Mouse (Mus musculus): ENCODE measurements at regions not wholly inside any gene's neighbourhood (a gene's known extent, or its start where the extent isn't known, plus 50 kb on each side); places are given as distances from the start of the nearest gene placed in this dataset.
A peak's percentile ranks its signal among the peaks of the same experiment; 100 is the strongest.

- Histone ChIP-seq H3K4me3 (ENCODE audit: low read depth, low read length) (no peak overlapping the region), H3K27me3 (ENCODE audit: control insufficient read depth, insufficient read depth, low read length) (no peaks in the 10 kb centered on the region), H3K9ac (ENCODE audit: low read length) (no peak overlapping the region), H3K36me3 (ENCODE audit: control insufficient read depth, insufficient read depth, low read length) (no peaks in the 10 kb centered on the region), H3K27ac (ENCODE audit: low read depth, low read length) (no peak overlapping the region), H3K4me1 (ENCODE audit: control insufficient read depth, insufficient read depth, low read length) (no peaks in the 10 kb centered on the region), H3K4me2 (no peak overlapping the region), H3K9me3 (ENCODE audit: control insufficient read depth, low read length) (no peaks in the 10 kb centered on the region; the same call in 1 of the 2 replicates)
- DNase-seq (ENCODE audit: low spot score, missing footprints) (no peak), ATAC-seq (ENCODE audit: low FRiP score) (no peak)
- WGBS: 64% methylated on average over 7 of the region's 7 CpGs
Measured at GRCm38 (mm10) chr4:140463296-140463695, 202.5 kb downstream of the Arhgef10l start.

- Histone ChIP-seq H3K4me3 (ENCODE audit: low read depth, low read length) (no peak overlapping the region), H3K27me3 (ENCODE audit: control insufficient read depth, insufficient read depth, low read length) (no peaks in the 10 kb centered on the region), H3K4me1 (ENCODE audit: control insufficient read depth, insufficient read depth, low read length) (no peaks in the 10 kb centered on the region), H3K4me2 (no peak overlapping the region), H3K27ac (ENCODE audit: low read depth, low read length) (no peak overlapping the region), H3K36me3 (ENCODE audit: control insufficient read depth, insufficient read depth, low read length) (no peaks in the 10 kb centered on the region), H3K9me3 (ENCODE audit: control insufficient read depth, low read length) (no peaks in the 10 kb centered on the region; the same call in 1 of the 2 replicates), H3K9ac (ENCODE audit: low read length) (no peak overlapping the region)
- ATAC-seq (ENCODE audit: low FRiP score) (no peak), DNase-seq (ENCODE audit: low spot score, missing footprints) (no peak)
- WGBS: 87% methylated on average over 16 of the region's 16 CpGs
Measured at GRCm38 (mm10) chr4:140461317-140461716, 204.5 kb downstream of the Arhgef10l start.

GRCm38 (mm10) chr4:140449062-140449461 lies 202.5 kb upstream of the Igsf21 start:
- Histone ChIP-seq H3K27ac (ENCODE audit: low read depth, low read length) (no peak overlapping the region), H3K4me2 (no peak overlapping the region), H3K36me3 (ENCODE audit: control insufficient read depth, insufficient read depth, low read length) (no peaks in the 10 kb centered on the region), H3K9me3 (ENCODE audit: control insufficient read depth, low read length) (no peaks in the 10 kb centered on the region), H3K4me1 (ENCODE audit: control insufficient read depth, insufficient read depth, low read length) (0 out of 2 replicates have a peak, but pooled peaks cover 4% of the 10 kb centered on the region), H3K4me3 (ENCODE audit: low read depth, low read length) (no peak overlapping the region), H3K9ac (ENCODE audit: low read length) (no peak overlapping the region), H3K27me3 (ENCODE audit: control insufficient read depth, insufficient read depth, low read length) (no peaks in the 10 kb centered on the region)
- ATAC-seq (ENCODE audit: low FRiP score) (no peak), DNase-seq (ENCODE audit: low spot score, missing footprints) (no peak)
- WGBS: 91% methylated on average over 10 of the region's 10 CpGs

GRCm38 (mm10) chr4:140446455-140446854 lies 199.9 kb upstream of the Igsf21 start:
- no peak overlapping the region for H3K27ac ChIP-seq (ENCODE audit: low read depth, low read length)
- H3K4me2 ChIP-seq: no peak overlapping the region
- no peak for DNase-seq (ENCODE audit: low spot score, missing footprints)
- H3K9ac ChIP-seq (ENCODE audit: low read length): no peak overlapping the region
- H3K4me3 ChIP-seq (ENCODE audit: low read depth, low read length): no peak overlapping the region
- no peak for ATAC-seq (ENCODE audit: low FRiP score)
- H3K27me3 ChIP-seq (ENCODE audit: control insufficient read depth, insufficient read depth, low read length): no peaks in the 10 kb centered on the region
- 88% methylated on average over 6 of the region's 6 CpGs for WGBS
- no peaks in the 10 kb centered on the region for H3K36me3 ChIP-seq (ENCODE audit: control insufficient read depth, insufficient read depth, low read length)
- H3K4me1 ChIP-seq (ENCODE audit: control insufficient read depth, insufficient read depth, low read length): no peaks in the 10 kb centered on the region
- H3K9me3 ChIP-seq (ENCODE audit: control insufficient read depth, low read length): no peaks in the 10 kb centered on the region

- Histone ChIP-seq H3K4me1 (ENCODE audit: control insufficient read depth, insufficient read depth, low read length) (no peaks in the 10 kb centered on the region), H3K27ac (ENCODE audit: low read depth, low read length) (no peak overlapping the region), H3K9me3 (ENCODE audit: control insufficient read depth, low read length) (no peaks in the 10 kb centered on the region), H3K9ac (ENCODE audit: low read length) (no peak overlapping the region), H3K36me3 (ENCODE audit: control insufficient read depth, insufficient read depth, low read length) (no peaks in the 10 kb centered on the region), H3K27me3 (ENCODE audit: control insufficient read depth, insufficient read depth, low read length) (no peaks in the 10 kb centered on the region), H3K4me3 (ENCODE audit: low read depth, low read length) (no peak overlapping the region), H3K4me2 (no peak overlapping the region)
- 85% methylated on average over 5 of the region's 5 CpGs for WGBS
- DNase-seq (ENCODE audit: low spot score, missing footprints) (no peak), ATAC-seq (ENCODE audit: low FRiP score) (no peak)
Measured at GRCm38 (mm10) chr4:140445931-140446330, 199.3 kb upstream of the Igsf21 start.

GRCm38 (mm10) chr4:140443221-140443620 lies 196.6 kb upstream of the Igsf21 start:
- Histone ChIP-seq H3K36me3 (ENCODE audit: control insufficient read depth, insufficient read depth, low read length) (no peaks in the 10 kb centered on the region), H3K4me3 (ENCODE audit: low read depth, low read length) (no peak overlapping the region), H3K27ac (ENCODE audit: low read depth, low read length) (no peak overlapping the region), H3K4me1 (ENCODE audit: control insufficient read depth, insufficient read depth, low read length) (no peaks in the 10 kb centered on the region), H3K9ac (ENCODE audit: low read length) (no peak overlapping the region), H3K9me3 (ENCODE audit: control insufficient read depth, low read length) (no peaks in the 10 kb centered on the region), H3K27me3 (ENCODE audit: control insufficient read depth, insufficient read depth, low read length) (no peaks in the 10 kb centered on the region), H3K4me2 (no peak overlapping the region)
- ATAC-seq (ENCODE audit: low FRiP score): no peak
- DNase-seq (ENCODE audit: low spot score, missing footprints): no peak
- 88% methylated on average over 6 of the region's 6 CpGs for WGBS

GRCm38 (mm10) chr4:140441805-140442204 lies 195.2 kb upstream of the Igsf21 start:
- Histone ChIP-seq H3K4me1 (ENCODE audit: control insufficient read depth, insufficient read depth, low read length) (no peaks in the 10 kb centered on the region), H3K4me3 (ENCODE audit: low read depth, low read length) (no peak overlapping the region), H3K9me3 (ENCODE audit: control insufficient read depth, low read length) (no peaks in the 10 kb centered on the region), H3K9ac (ENCODE audit: low read length) (no peak overlapping the region), H3K36me3 (ENCODE audit: control insufficient read depth, insufficient read depth, low read length) (no peaks in the 10 kb centered on the region), H3K4me2 (no peak overlapping the region), H3K27me3 (ENCODE audit: control insufficient read depth, insufficient read depth, low read length) (no peaks in the 10 kb centered on the region), H3K27ac (ENCODE audit: low read depth, low read length) (no peak overlapping the region)
- no peak for ATAC-seq (ENCODE audit: low FRiP score)
- no peak for DNase-seq (ENCODE audit: low spot score, missing footprints)
- 86% methylated on average over 8 of the region's 8 CpGs for WGBS

GRCm38 (mm10) chr4:140439856-140440255 lies 193.3 kb upstream of the Igsf21 start:
- DNase-seq (ENCODE audit: low spot score, missing footprints) (peak; percentile 92), ATAC-seq (ENCODE audit: low FRiP score) (no peak)
- no peak overlapping the region for H3K27ac ChIP-seq (ENCODE audit: low read depth, low read length)
- no peaks in the 10 kb centered on the region for H3K4me1 ChIP-seq (ENCODE audit: control insufficient read depth, insufficient read depth, low read length)
- H3K9ac ChIP-seq (ENCODE audit: low read length): no peak overlapping the region
- no peak overlapping the region for H3K4me3 ChIP-seq (ENCODE audit: low read depth, low read length)
- 32% methylated on average over 3 of the region's 3 CpGs for WGBS
- H3K4me2 ChIP-seq: no peak overlapping the region
- no peaks in the 10 kb centered on the region for H3K9me3 ChIP-seq (ENCODE audit: control insufficient read depth, low read length)
- no peaks in the 10 kb centered on the region for H3K27me3 ChIP-seq (ENCODE audit: control insufficient read depth, insufficient read depth, low read length)
- no peaks in the 10 kb centered on the region for H3K36me3 ChIP-seq (ENCODE audit: control insufficient read depth, insufficient read depth, low read length)

GRCm38 (mm10) chr4:140436030-140436429 lies 189.4 kb upstream of the Igsf21 start:
- H3K27me3 ChIP-seq (ENCODE audit: control insufficient read depth, insufficient read depth, low read length): no peaks in the 10 kb centered on the region
- no peak overlapping the region for H3K4me3 ChIP-seq (ENCODE audit: low read depth, low read length)
- no peaks in the 10 kb centered on the region for H3K9me3 ChIP-seq (ENCODE audit: control insufficient read depth, low read length)
- H3K4me1 ChIP-seq (ENCODE audit: control insufficient read depth, insufficient read depth, low read length): no peaks in the 10 kb centered on the region
- WGBS: 70% methylated on average over 3 of the region's 3 CpGs
- no peak overlapping the region for H3K9ac ChIP-seq (ENCODE audit: low read length)
- DNase-seq (ENCODE audit: low spot score, missing footprints): no peak
- no peak overlapping the region for H3K27ac ChIP-seq (ENCODE audit: low read depth, low read length)
- no peaks in the 10 kb centered on the region for H3K36me3 ChIP-seq (ENCODE audit: control insufficient read depth, insufficient read depth, low read length)
- ATAC-seq (ENCODE audit: low FRiP score): no peak
- no peak overlapping the region for H3K4me2 ChIP-seq

All from midbrain, embryonic 11.5 days (tissue).